Mouse (Mus musculus) olfactory bulb, adult 2 months (tissue): ENCODE results near the gene Ap4b1.

ENCODE experiments used
- CTCF ChIP-seq: fragments of 200-500 bp; IDR thresholded peaks from 2 replicates; pipeline ENCODE4 v1.5.1; 2012; ENCODE audit warnings: low read depth, mild to moderate bottlenecking, low read length, moderate library complexity; ENCODE audit not compliant: insufficient read depth
- POLR2A ChIP-seq: fragments of 200-500 bp; IDR thresholded peaks from 2 replicates; pipeline ENCODE4 v1.6.1; 2012; ENCODE audit warnings: mild to moderate bottlenecking, low read depth, low read length, moderate library complexity; ENCODE audit not compliant: insufficient read depth

GRCm38 (mm10) chr3:103862721-103863220 lies 53.5 kb downstream of the Ap4b1 start:
- TF ChIP-seq POLR2A (no peak), CTCF (no peak)
